Mouse (Mus musculus) midbrain, embryonic 12.5 days (tissue): Measurements from ENCODE around the gene Synj1. TPM values are rescaled to one million over a fixed set of nuclear protein-coding genes. Genes with fewer than 3 reads are reported as not detected.

Experiments used
- ATAC-seq: fragments of 200-750 bp; cut with Nextera tagmentation; 2 replicates; pipeline ENCODE4 v1.8.0; 2017; ENCODE audit warnings: low read depth, moderate TSS enrichment, moderate library complexity; ENCODE audit not compliant: low FRiP score
- H3K27ac ChIP-seq: fragments of 300-500 bp; sonication (generic); replicated peaks from 2 replicates; pipeline ENCODE4 v1.5.1; 2016; ENCODE audit warnings: mild to moderate bottlenecking
- H3K27me3 ChIP-seq: fragments of 300-500 bp; sonication (generic); 2 replicates; pipeline ENCODE4 v1.6.1; 2016; ENCODE audit warnings: mild to moderate bottlenecking
- H3K36me3 ChIP-seq: fragments of 300-500 bp; sonication (generic); 2 replicates; pipeline ENCODE4 v1.6.1; 2016
- H3K4me1 ChIP-seq: fragments of 300-500 bp; sonication (generic); 2 replicates; pipeline ENCODE4 v1.6.1; 2016
- H3K4me2 ChIP-seq: fragments of 300-500 bp; sonication (generic); replicated peaks from 2 replicates; pipeline ENCODE4 v1.6.1; 2016; ENCODE audit warnings: mild to moderate bottlenecking, moderate library complexity
- H3K4me3 ChIP-seq: fragments of 300-500 bp; sonication (generic); 2 replicates; pipeline ENCODE4 v1.5.1; 2016; ENCODE audit warnings: mild to moderate bottlenecking
- H3K9ac ChIP-seq: fragments of 300-500 bp; sonication (generic); replicated peaks from 2 replicates; pipeline ENCODE4 v1.6.1; 2016; ENCODE audit warnings: mild to moderate bottlenecking, moderate library complexity
- H3K9me3 ChIP-seq: fragments of 300-500 bp; sonication (generic); 2 replicates; pipeline ENCODE4 v1.6.1; 2016; ENCODE audit warnings: mild to moderate bottlenecking
- WGBS: fragments of 180-500 bp; shearing (Covaris S2); methylation state at CpG from one replicate; pipeline ENCODE4 v1.1.7; 2016; 5-methylcytosine and 5-hydroxymethylcytosine counted together
- microRNA-seq: library from miRNA; unstranded; fragments of <30 nt; microRNA quantifications from one replicate; pipeline ENCODE4, GENCODE M21; 2017
- polyA plus RNA-seq: library from polyadenylated mRNA; unstranded; fragments of >200 nt; fragmentation: Nextera tagmentation; extraction: Ambion mirVana; gene quantifications from 2 replicates; pipeline ENCODE4 v1.2.1, GENCODE M21; 2016

The Synj1 gene
- polyA plus RNA-seq, 1 experiment from 2014 or later: 30.4 TPM

GRCm38 (mm10) chr16:90901364-90901763 is 109.7 kb downstream of the Synj1 start:
- Histone ChIP-seq H3K9me3 (no peaks in the 10 kb centered on the region), H3K9ac (no peak overlapping the region), H3K4me1 (no peaks in the 10 kb centered on the region), H3K4me3 (no peak overlapping the region), H3K27ac (no peak overlapping the region), H3K27me3 (no peaks in the 10 kb centered on the region), H3K4me2 (no peak overlapping the region), H3K36me3 (no peaks in the 10 kb centered on the region)
- ATAC-seq: no peak
- WGBS: 80% methylated on average over 3 of the region's 4 CpGs

DNA sequence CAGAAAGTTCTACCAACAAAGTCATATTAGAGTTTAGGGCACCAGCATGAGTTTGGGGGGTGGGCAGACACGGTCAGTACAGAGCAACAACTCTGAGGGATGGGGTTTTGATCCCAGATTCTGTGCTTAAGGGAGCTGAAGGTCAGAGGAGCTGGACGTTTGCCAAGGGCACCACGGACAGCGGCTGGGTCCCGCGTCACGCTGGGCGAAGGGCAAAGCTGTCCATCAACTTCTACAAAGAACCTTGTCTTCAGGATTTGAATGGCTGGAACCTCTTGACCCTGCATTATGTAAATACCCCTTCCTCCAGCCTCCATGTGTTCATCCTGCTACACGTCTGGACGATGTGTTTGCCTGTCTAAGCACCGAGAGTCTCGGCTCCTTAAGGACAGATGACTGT is 111.6 kb downstream of the Synj1 start:
- Histone ChIP-seq H3K27ac (no peak overlapping the region), H3K36me3 (no peaks in the 10 kb centered on the region), H3K4me3 (no peak overlapping the region), H3K9ac (no peak overlapping the region), H3K4me1 (no peaks in the 10 kb centered on the region), H3K4me2 (no peak overlapping the region), H3K27me3 (no peaks in the 10 kb centered on the region), H3K9me3 (no peaks in the 10 kb centered on the region)
- WGBS: 42% methylated on average over 12 of the region's 12 CpGs
- ATAC-seq: no peak

- 90% methylated on average over 3 of the region's 3 CpGs for whole genome bisulfite sequencing
- Histone ChIP-seq H3K27me3 (no peaks in the 10 kb centered on the region), H3K4me2 (no peak overlapping the region), H3K36me3 (no peaks in the 10 kb centered on the region), H3K27ac (no peak overlapping the region), H3K4me3 (no peak overlapping the region), H3K9ac (no peak overlapping the region), H3K9me3 (no peaks in the 10 kb centered on the region), H3K4me1 (no peaks in the 10 kb centered on the region)
- ATAC-seq: no peak
Observed at GRCm38 (mm10) chr16:90897651-90898050, 113.5 kb downstream of the Synj1 start.

DNA sequence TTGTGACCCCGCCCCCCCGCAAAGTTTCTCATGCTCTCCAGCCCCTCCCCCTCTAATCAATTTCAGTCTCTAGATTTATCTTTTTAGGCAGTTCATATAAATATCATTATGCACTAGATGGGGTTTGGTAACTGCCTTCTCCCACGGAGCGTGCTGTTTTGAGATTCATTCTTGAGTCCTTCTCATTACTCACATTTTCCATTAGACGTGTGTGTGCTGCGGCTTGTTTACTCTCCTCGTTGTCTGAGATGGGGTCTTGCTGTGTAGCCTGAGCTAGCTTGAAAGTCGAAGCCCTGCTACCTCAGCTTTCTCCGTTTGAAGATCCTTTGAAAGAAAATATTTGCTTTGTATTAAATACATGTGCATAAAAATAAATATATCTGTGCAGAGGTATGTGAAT is 117.3 kb downstream of the Synj1 start:
- Histone ChIP-seq H3K4me1 (no peaks in the 10 kb centered on the region), H3K36me3 (no peaks in the 10 kb centered on the region), H3K27me3 (no peaks in the 10 kb centered on the region), H3K9ac (no peak overlapping the region), H3K9me3 (no peaks in the 10 kb centered on the region), H3K4me2 (no peak overlapping the region), H3K4me3 (no peak overlapping the region), H3K27ac (no peak overlapping the region)
- WGBS: 70% methylated on average over 9 of the region's 9 CpGs
- no peak for ATAC-seq

- ATAC-seq: no peak
- Histone ChIP-seq H3K4me3 (no peak overlapping the region), H3K4me1 (no peaks in the 10 kb centered on the region), H3K4me2 (no peak overlapping the region), H3K27me3 (no peaks in the 10 kb centered on the region), H3K9ac (no peak overlapping the region), H3K36me3 (no peaks in the 10 kb centered on the region), H3K27ac (no peak overlapping the region), H3K9me3 (no peaks in the 10 kb centered on the region)
- 89% methylated on average over 7 of the region's 7 CpGs for WGBS
Observed at GRCm38 (mm10) chr16:90893019-90893418, 118.1 kb downstream of the Synj1 start.

DNA sequence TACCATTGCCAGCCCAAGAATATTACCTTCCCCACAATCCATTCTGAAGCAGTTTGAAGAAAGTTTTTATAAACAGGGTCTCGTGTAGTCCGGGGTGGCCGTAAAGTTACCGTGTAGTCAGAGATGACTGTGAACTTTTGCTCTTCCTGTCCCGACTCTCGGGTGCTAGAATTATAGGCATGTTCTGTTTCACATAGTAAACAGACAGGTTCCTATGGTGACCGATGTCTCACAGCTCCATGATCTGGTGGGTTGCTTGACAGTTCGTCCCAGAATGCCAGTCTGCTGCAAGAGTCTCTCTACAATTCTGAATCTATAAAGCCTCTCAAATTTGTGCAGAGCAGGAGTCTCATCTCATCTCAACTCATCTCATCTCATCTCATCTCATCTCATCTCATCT is 119.0 kb downstream of the Synj1 start:
- no peaks in the 10 kb centered on the region for H3K27me3 ChIP-seq
- H3K4me2 ChIP-seq: no peak overlapping the region
- no peaks in the 10 kb centered on the region for H3K4me1 ChIP-seq
- 71% methylated on average over 8 of the region's 8 CpGs for WGBS
- no peaks in the 10 kb centered on the region for H3K9me3 ChIP-seq
- no peak for ATAC-seq
- H3K36me3 ChIP-seq: no peaks in the 10 kb centered on the region
- H3K9ac ChIP-seq: no peak overlapping the region
- H3K27ac ChIP-seq: no peak overlapping the region
- no peak overlapping the region for H3K4me3 ChIP-seq

DNA sequence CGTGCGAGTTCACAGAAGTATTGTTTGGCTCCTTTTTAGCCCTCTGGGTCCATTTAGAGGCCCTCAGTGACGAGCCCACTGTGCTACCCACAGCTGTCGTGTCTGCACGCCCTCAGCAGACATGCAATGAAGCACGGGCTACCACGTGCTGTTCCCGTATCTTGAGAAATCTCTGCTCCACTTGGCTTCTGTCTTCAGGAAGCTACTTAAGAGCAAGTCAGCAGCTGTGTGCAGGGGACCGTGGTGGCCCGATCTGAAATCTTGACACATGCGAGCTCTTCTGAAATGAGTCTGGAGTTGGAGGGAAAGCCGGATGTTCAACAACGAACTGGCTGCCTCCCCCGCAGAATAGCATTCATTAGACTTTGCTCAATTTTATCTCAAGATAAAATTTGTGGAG is 119.5 kb downstream of the Synj1 start:
- H3K4me1 ChIP-seq: no peaks in the 10 kb centered on the region
- 77% methylated on average over 14 of the region's 14 CpGs for WGBS
- ATAC-seq: no peak
- no peak overlapping the region for H3K4me2 ChIP-seq
- no peak overlapping the region for H3K27ac ChIP-seq
- no peak overlapping the region for H3K9ac ChIP-seq
- no peaks in the 10 kb centered on the region for H3K36me3 ChIP-seq
- H3K9me3 ChIP-seq: no peaks in the 10 kb centered on the region
- no peak overlapping the region for H3K4me3 ChIP-seq
- no peaks in the 10 kb centered on the region for H3K27me3 ChIP-seq

GRCm38 (mm10) chr16:90890683-90891082 is 120.4 kb downstream of the Synj1 start:
- H3K4me1 ChIP-seq: no peaks in the 10 kb centered on the region
- no peak overlapping the region for H3K27ac ChIP-seq
- WGBS: 87% methylated on average over 9 of the region's 9 CpGs
- H3K4me3 ChIP-seq: no peak overlapping the region
- no peak overlapping the region for H3K9ac ChIP-seq
- H3K36me3 ChIP-seq: no peaks in the 10 kb centered on the region
- ATAC-seq: no peak
- no peaks in the 10 kb centered on the region for H3K27me3 ChIP-seq
- H3K9me3 ChIP-seq: no peaks in the 10 kb centered on the region
- no peak overlapping the region for H3K4me2 ChIP-seq

Small RNA genes lying within 50 kb of the gene (microRNA-seq; reads per million reads assigned to microRNA genes)
- not detected for gene Gm22933

Other genes starting within 250 kb of the Synj1 start
- 12.1 and 13.8 TPM in 2 replicates for gene Urb1, start 200.9 kb downstream of the Synj1 start, polyA plus RNA-seq
- 1.6 and 3.3 TPM in 2 replicates for gene Eva1c, start 184.6 kb downstream of the Synj1 start, polyA plus RNA-seq
- gene Cfap298, start 76.2 kb downstream of the Synj1 start, polyA plus RNA-seq: 43.6 and 50.1 TPM in 2 replicates
- 114 and 118 TPM in 2 replicates for gene Paxbp1, start 33.2 kb upstream of the Synj1 start, polyA plus RNA-seq
- 0.10 and 0.28 TPM in 2 replicates for gene 4932438H23Rik, start 83.8 kb upstream of the Synj1 start, polyA plus RNA-seq
- 5.9 and 11.3 TPM in 2 replicates for gene Olig2, start 214.1 kb upstream of the Synj1 start, polyA plus RNA-seq